8 mouse cellular contexts compared by ENCODE assay signal in the genomic region with DNA sequence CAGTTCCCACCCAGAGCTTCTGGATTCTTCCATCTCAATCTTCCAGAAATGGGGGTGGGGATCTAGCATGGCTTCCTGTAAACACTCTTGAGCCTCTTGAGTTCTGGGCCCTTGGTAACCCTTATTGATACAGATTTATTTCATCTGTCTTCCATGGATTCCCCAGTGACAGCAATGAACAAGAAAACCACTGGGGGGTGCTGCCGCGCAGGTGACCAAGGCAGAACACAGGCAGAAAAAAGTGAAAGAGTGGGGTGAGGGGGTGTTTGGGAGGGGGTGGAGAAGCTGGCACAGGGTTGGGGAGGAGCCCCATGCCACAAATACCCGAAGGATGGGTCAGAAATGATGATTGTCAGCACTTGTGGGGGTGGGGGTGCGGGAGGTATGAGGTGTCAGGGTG. TPM values are rescaled to one million over a fixed set of nuclear protein-coding genes. Genes with fewer than 3 reads are reported as not detected.
DNase-seq lines count a peak whose midpoint lies in the region; ATAC-seq and TF ChIP-seq lines count a peak whose summit lies in the region.
"Had no signal": no experiment of that assay in that cellular context is flagged by ENCODE, and none has a peak within 500 bp of the region (broad histone marks: within the 10 kb centered on the region; RNA-seq: fewer than 3 reads in every experiment).

No protein-coding gene starts in this region.

- H3K4me1 ChIP-seq in lung, adult 2 months (ENCODE audit: control insufficient read depth, insufficient read depth, low read length), result no peaks in the 10 kb centered on the region
- peaks cover 44% of the 10 kb centered on the region for H3K4me1 ChIP-seq in intestine, embryonic 16.5 days (ENCODE audit: control insufficient read depth, insufficient read depth, low read length)
- peaks cover 37% of the 10 kb centered on the region for H3K4me1 ChIP-seq in midbrain, embryonic 15.5 days

- H3K9me3 ChIP-seq in intestine, embryonic 16.5 days (ENCODE audit: control insufficient read depth, low read length), result no peaks in the 10 kb centered on the region
- H3K9me3 ChIP-seq in midbrain, embryonic 15.5 days, result no peaks in the 10 kb centered on the region
- H3K9me3 ChIP-seq: megakaryocyte, embryonic 14.5 days had no signal

- ATAC-seq in intestine, embryonic 16.5 days, result no peak
- no peak for ATAC-seq in midbrain, embryonic 15.5 days (replicated peaks)
- no peak for ATAC-seq in frontal cortex, adult (ENCODE audit: low TSS enrichment)

- 21% methylated on average over 4 of the region's 4 CpGs for WGBS in lung, adult 2 months
- WGBS in intestine, embryonic 16.5 days, result 31% methylated on average over 4 of the region's 4 CpGs
- 22% methylated on average over 4 of the region's 4 CpGs for WGBS in midbrain, embryonic 15.5 days

- no peak for TF ChIP-seq POLR2A in lung, adult 2 months (IDR thresholded peaks at IDR 0.05; ENCODE audit: borderline replicate concordance, extremely low read depth, low read depth, low read length)

- H3K9ac ChIP-seq in intestine, embryonic 16.5 days (ENCODE audit: low read depth, low read length), result no peak overlapping the region
- H3K9ac ChIP-seq in midbrain, embryonic 15.5 days, result no peak overlapping the region

- H3K27ac ChIP-seq in intestine, embryonic 16.5 days (ENCODE audit: low read length), result peak overlapping the region; percentile 95; the same call in 1 of the 2 replicates
- 0 out of 2 replicates have a peak overlapping the region, but pooled peaks have one; percentile 90 for H3K27ac ChIP-seq in midbrain, embryonic 15.5 days

- DNase-seq in lung, adult 2 months, result peak; percentile 38
- no peak for DNase-seq in lung, postnatal 25 days (ENCODE audit: low spot score)
- peak; percentile 58 for DNase-seq in R1 (ENCODE audit: low read depth, low spot score)
- DNase-seq in embryo, embryonic 9.5 days (ENCODE audit: extremely low spot score), result peak; percentile 50

- TF ChIP-seq CTCF in lung, adult 2 months (IDR thresholded peaks at IDR 0.05; ENCODE audit: insufficient read depth, low read length), result peak; percentile 54

- H3K4me2 ChIP-seq in intestine, embryonic 16.5 days (ENCODE audit: low read depth, low read length), result no peak overlapping the region
- H3K4me2 ChIP-seq in midbrain, embryonic 15.5 days, result no peak overlapping the region

- H3K27me3 ChIP-seq in intestine, embryonic 16.5 days (replicated peaks; ENCODE audit: control insufficient read depth, insufficient read depth, low read length), result no peaks in the 10 kb centered on the region
- H3K27me3 ChIP-seq in midbrain, embryonic 15.5 days (replicated peaks), result no peaks in the 10 kb centered on the region

- H3K4me3 ChIP-seq in lung, adult 2 months (replicated peaks; ENCODE audit: extremely low read depth, low read depth, low read length), result no peak overlapping the region
- H3K4me3 ChIP-seq in intestine, embryonic 16.5 days (ENCODE audit: low read length), result no peak overlapping the region
- no peak overlapping the region for H3K4me3 ChIP-seq in midbrain, embryonic 15.5 days
- H3K4me3 ChIP-seq: megakaryocyte, embryonic 14.5 days had no signal

- no peaks in the 10 kb centered on the region for H3K36me3 ChIP-seq in intestine, embryonic 16.5 days (ENCODE audit: control insufficient read depth, insufficient read depth, low read length)
- H3K36me3 ChIP-seq in midbrain, embryonic 15.5 days (replicated peaks), result no peaks in the 10 kb centered on the region

RNA-seq across cellular contexts. Expression of a gene that starts 1.4 kb away (rescaled TPM):
- 63.9 and 66.2 TPM in 2 replicates for polyA plus RNA-seq in lung, adult 2 months (2012; rRNA removed)
- polyA plus RNA-seq in intestine, embryonic 16.5 days (2015; fragmentation: Nextera tagmentation; extraction: Ambion mirVana), result 54.1 and 57.1 TPM in 2 replicates
- 107 and 118 TPM in 2 replicates for polyA plus RNA-seq in midbrain, embryonic 15.5 days (2015; fragmentation: Nextera tagmentation; extraction: Ambion mirVana)

RNA-seq across cellular contexts. Expression of a gene that starts 32.3 kb away (rescaled TPM):
- polyA plus RNA-seq in lung, adult 2 months (2012; rRNA removed), result 21.3 and 22.5 TPM in 2 replicates
- 41.9 and 45.1 TPM in 2 replicates for polyA plus RNA-seq in intestine, embryonic 16.5 days (2015; fragmentation: Nextera tagmentation; extraction: Ambion mirVana)
- 27.6 and 29.5 TPM in 2 replicates for polyA plus RNA-seq in midbrain, embryonic 15.5 days (2015; fragmentation: Nextera tagmentation; extraction: Ambion mirVana)

RNA-seq across cellular contexts. Expression of a gene that starts 38.4 kb away (rescaled TPM):
- 44.0 and 46.6 TPM in 2 replicates for polyA plus RNA-seq in lung, adult 2 months (2012; rRNA removed)
- polyA plus RNA-seq in intestine, embryonic 16.5 days (2015; fragmentation: Nextera tagmentation; extraction: Ambion mirVana), result 19.3 and 22.8 TPM in 2 replicates
- 16.3 and 16.5 TPM in 2 replicates for polyA plus RNA-seq in midbrain, embryonic 15.5 days (2015; fragmentation: Nextera tagmentation; extraction: Ambion mirVana)
